Mouse (Mus musculus) intestine, postnatal 0 days (tissue): ENCODE measurements at regions not wholly inside any gene's neighbourhood (a gene's known extent, or its start where the extent isn't known, plus 50 kb on each side); places are given as distances from the start of the nearest gene placed in this dataset.
"Not testable (repeated sequence)": the region's sequence is repeated elsewhere in the genome, so short reads cannot be mapped to it uniquely, and the experiment has no call there.

Experiments used
- ATAC-seq: fragments of 200-750 bp; cut with Nextera tagmentation; 2 replicates; pipeline ENCODE4 v1.8.0; 2017; ENCODE audit warnings: mild to moderate bottlenecking, moderate TSS enrichment, moderate library complexity
- H3K27ac ChIP-seq: fragments of 300-500 bp; sonication (generic); 2 replicates; pipeline ENCODE4 v1.5.1; 2014; ENCODE audit warnings: mild to moderate bottlenecking, low read depth, low read length, moderate library complexity
- H3K27me3 ChIP-seq: fragments of 300-500 bp; sonication (generic); replicated peaks from 2 replicates; pipeline ENCODE4 v1.6.1; 2014; ENCODE audit warnings: low read length, mixed read lengths; ENCODE audit not compliant: control insufficient read depth, insufficient read depth
- H3K36me3 ChIP-seq: fragments of 300-500 bp; sonication (generic); 2 replicates; pipeline ENCODE4 v1.6.1; 2014; ENCODE audit warnings: mild to moderate bottlenecking, moderate library complexity; ENCODE audit not compliant: control insufficient read depth, insufficient read depth
- H3K4me1 ChIP-seq: fragments of 300-500 bp; sonication (generic); replicated peaks from 2 replicates; pipeline ENCODE4 v1.6.1; 2014; ENCODE audit warnings: antibody characterized with exemption, low read length, mixed read lengths; ENCODE audit not compliant: control insufficient read depth, insufficient read depth
- H3K4me2 ChIP-seq: fragments of 300-500 bp; sonication (generic); replicated peaks from 2 replicates; pipeline ENCODE4 v1.6.1; 2014; ENCODE audit warnings: low read depth, mild to moderate bottlenecking, moderate library complexity
- H3K4me3 ChIP-seq: fragments of 300-500 bp; sonication (generic); 2 replicates; pipeline ENCODE4 v1.5.1; 2014; ENCODE audit warnings: low read depth, low read length
- H3K9ac ChIP-seq: fragments of 300-500 bp; sonication (generic); 2 replicates; pipeline ENCODE4 v1.6.1; 2014; ENCODE audit warnings: mild to moderate bottlenecking, low read depth, low read length
- H3K9me3 ChIP-seq: fragments of 300-500 bp; sonication (generic); 2 replicates; pipeline ENCODE4 v1.6.1; 2016; ENCODE audit warnings: mixed run types; ENCODE audit not compliant: control insufficient read depth
- CTCF ChIP-seq: sonication (generic); IDR thresholded peaks from 2 replicates; pipeline ENCODE4 v1.5.1; 2016; ENCODE audit warnings: low read depth, mild to moderate bottlenecking, control low read depth, antibody characterized with exemption, moderate library complexity
- WGBS: fragments of 180-500 bp; shearing (Covaris S2); extraction: QIAGEN DNeasy Blood & Tissue Kit; methylation state at CpG from one replicate; pipeline ENCODE4 v1.1.7; 2014; 5-methylcytosine and 5-hydroxymethylcytosine counted together

GRCm38 (mm10) chr6:149246166-149246701, 57.7 kb upstream of the Amn1 start:
- Histone ChIP-seq H3K4me2 (no peak overlapping the region), H3K4me3 (no peak overlapping the region), H3K9me3 (peaks cover 17% of the 10 kb centered on the region; the same call in 1 of the 2 replicates), H3K4me1 (no peaks in the 10 kb centered on the region), H3K27ac (no peak overlapping the region), H3K27me3 (no peaks in the 10 kb centered on the region), H3K36me3 (no peaks in the 10 kb centered on the region), H3K9ac (no peak overlapping the region)
- no peak for TF ChIP-seq CTCF
- WGBS: 92% methylated on average over 7 of the region's 7 CpGs
- ATAC-seq: no peak

GRCm38 (mm10) chr6:149245716-149246115, 57.2 kb upstream of the Amn1 start:
- not testable (repeated sequence) for ATAC-seq, H3K27me3 ChIP-seq, H3K27ac ChIP-seq, H3K9ac ChIP-seq, H3K4me3 ChIP-seq, H3K4me1 ChIP-seq, H3K4me2 ChIP-seq, H3K36me3 ChIP-seq
- peaks cover 17% of the 10 kb centered on the region; the same call in 1 of the 2 replicates for H3K9me3 ChIP-seq
- 82% methylated on average over 2 of the region's 2 CpGs for WGBS

GRCm38 (mm10) chr6:149244159-149244558, 55.6 kb upstream of the Amn1 start:
- Histone ChIP-seq H3K4me2 (no peak overlapping the region), H3K27ac (no peak overlapping the region), H3K27me3 (no peaks in the 10 kb centered on the region), H3K36me3 (no peaks in the 10 kb centered on the region), H3K4me3 (no peak overlapping the region), H3K9ac (no peak overlapping the region), H3K4me1 (no peaks in the 10 kb centered on the region), H3K9me3 (peaks cover 17% of the 10 kb centered on the region; the same call in 1 of the 2 replicates)
- TF ChIP-seq CTCF: no peak
- no peak for ATAC-seq
- WGBS: 88% methylated on average over 1 of the region's 1 CpGs

GRCm38 (mm10) chr6:149243384-149243783, 54.9 kb upstream of the Amn1 start:
- 57% methylated on average over 7 of the region's 7 CpGs for WGBS
- H3K36me3 ChIP-seq: no peaks in the 10 kb centered on the region
- 0 out of 2 replicates have a peak, but pooled peaks have one; percentile 33 for ATAC-seq

GRCm38 (mm10) chr6:149238333-149238732, 49.8 kb upstream of the Amn1 start:
- Histone ChIP-seq H3K4me3 (no peak overlapping the region), H3K36me3 (no peaks in the 10 kb centered on the region), H3K9me3 (0 out of 2 replicates have a peak, but pooled peaks cover 8% of the 10 kb centered on the region), H3K4me2 (no peak overlapping the region), H3K27me3 (no peaks in the 10 kb centered on the region), H3K4me1 (no peaks in the 10 kb centered on the region), H3K9ac (no peak overlapping the region), H3K27ac (no peak overlapping the region)
- TF ChIP-seq CTCF: no peak
- 64% methylated on average over 2 of the region's 2 CpGs for WGBS
- ATAC-seq: no peak

More at GRCm38 (mm10) chr6:149243384-149243783, 54.9 kb upstream of the Amn1 start:
- H3K27me3 ChIP-seq: no peaks in the 10 kb centered on the region
- no peak overlapping the region for H3K4me3 ChIP-seq
- H3K27ac ChIP-seq: no peak overlapping the region
- no peaks in the 10 kb centered on the region for H3K4me1 ChIP-seq
- no peak for TF ChIP-seq CTCF
- H3K9me3 ChIP-seq: peaks cover 17% of the 10 kb centered on the region; the same call in 1 of the 2 replicates
- H3K4me2 ChIP-seq: no peak overlapping the region
- H3K9ac ChIP-seq: no peak overlapping the region
